Mouse (Mus musculus) cerebellum, adult 11 months (tissue): ENCODE data around the gene Neurl1a.
"Not testable (repeated sequence)": the region's sequence is repeated elsewhere in the genome, so short reads cannot be mapped to it uniquely, and the experiment has no call there.

Experiments
- DNase-seq: peaks from one replicate; pipeline ENCODE4 v3.0.0; 2022

The Neurl1a gene

DNA sequence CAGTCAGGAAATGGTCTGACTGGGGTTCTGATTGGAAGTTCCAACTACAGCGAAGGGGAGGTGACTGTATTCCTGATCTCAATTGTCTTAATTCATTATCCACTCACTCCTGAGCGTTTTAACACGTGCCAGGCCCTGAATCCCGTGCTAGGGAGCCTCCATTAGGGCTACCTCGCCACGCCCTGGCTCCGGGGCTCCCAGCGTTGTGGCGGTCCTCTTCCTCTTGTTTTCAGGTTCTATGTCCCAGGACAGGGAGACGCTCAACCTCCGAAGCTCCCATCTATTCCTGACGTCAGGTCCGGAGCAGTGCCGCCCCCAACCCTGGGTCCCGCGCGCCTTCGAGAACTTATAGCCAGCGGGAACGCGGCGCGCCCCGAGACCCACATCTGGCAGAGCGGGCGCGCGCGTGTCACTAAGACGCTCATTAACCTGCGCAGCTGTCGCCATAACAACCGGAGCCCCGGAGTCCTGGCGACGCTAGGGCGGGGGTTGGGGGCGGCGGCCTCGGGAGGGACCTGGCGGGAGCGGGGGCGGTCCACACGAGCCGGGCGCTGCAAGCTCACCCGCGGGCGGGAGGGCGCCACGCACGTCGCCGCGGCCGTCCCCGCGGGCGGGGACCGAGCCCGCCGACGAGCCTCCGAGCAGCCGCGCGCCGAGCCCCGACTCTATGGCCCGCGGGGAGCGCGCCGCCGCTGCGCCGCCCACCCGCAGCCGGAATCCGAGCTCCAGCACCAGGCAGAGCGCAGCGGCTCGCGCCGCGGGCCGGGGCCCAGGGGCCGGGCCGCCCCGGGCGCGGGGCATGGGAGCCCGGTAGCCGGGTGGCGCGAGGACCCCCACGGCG lies at the start of gene Neurl1a:
TSS of gene Neurl1a (plus strand) at position 390 of the 841 bp plus-strand sequence.
- peak; percentile 71 for DNase-seq

DNA sequence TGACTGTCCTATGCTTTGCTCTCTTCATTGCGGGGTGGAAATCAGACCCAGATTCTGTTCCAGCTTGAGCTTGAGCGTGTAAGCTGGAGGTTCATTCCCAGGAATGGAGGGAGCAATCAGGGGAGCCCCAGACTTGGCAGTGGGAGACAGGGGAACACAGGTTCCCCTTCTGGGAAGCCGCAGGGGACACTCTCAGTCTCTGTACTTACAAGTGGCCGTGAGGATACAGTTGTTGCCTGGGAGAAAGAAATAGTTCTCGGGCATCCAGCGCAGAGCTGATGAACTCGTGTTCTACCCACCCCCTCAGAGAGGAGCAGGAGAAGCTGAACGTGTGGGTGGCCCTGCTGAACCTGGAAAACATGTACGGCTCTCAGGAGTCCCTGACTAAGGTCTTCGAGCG lies 49.8 kb upstream of the Neurl1a start:
- no peak for DNase-seq

DNA sequence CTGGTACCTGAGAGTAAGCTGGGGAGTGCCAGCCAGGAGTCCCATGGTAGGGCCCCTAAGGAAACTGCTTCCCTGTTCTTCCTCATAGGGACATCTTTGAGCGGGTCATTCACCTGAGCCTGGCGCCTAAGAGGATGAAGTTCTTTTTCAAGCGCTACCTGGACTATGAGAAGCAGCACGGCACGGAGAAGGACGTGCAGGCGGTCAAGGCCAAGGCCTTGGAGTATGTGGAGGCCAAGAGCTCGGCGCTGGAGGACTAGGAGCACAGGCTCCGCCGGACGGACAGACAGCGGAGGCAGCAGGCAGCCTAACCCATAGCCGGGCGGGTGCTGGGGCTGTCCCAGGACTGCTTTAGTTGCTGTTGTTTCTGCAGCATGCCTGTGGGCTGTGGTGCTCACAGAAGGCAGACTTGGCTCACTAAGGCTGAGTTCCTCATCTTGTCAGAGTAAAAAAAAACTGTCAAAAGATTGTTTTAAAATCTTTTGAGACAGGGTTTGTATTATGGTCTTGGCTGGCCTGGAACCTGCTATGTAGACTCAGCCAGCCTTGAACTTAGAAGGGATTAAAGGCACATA lies 48.0 kb upstream of the Neurl1a start:
- no peak for DNase-seq

DNA sequence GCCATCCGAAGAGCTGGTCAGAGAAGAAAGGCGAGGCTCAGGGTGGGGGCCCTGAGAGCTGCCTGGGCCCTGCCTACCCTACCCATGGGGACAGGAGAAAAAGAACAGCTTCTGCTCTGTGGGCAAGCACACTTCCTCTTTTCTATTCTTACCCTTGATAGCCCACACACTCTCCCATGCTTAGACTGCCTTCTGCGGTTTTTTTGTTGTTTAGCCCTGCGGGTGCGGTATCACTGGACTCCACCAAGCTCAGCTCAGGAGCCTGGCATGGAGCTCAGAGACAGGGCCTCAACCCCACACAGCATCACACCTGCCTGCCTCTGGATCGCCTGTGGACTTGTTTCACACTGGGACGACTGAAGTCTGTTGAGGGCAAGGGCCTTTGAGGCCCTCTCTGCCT lies 45.5 kb upstream of the Neurl1a start:
- no peak for DNase-seq

DNA sequence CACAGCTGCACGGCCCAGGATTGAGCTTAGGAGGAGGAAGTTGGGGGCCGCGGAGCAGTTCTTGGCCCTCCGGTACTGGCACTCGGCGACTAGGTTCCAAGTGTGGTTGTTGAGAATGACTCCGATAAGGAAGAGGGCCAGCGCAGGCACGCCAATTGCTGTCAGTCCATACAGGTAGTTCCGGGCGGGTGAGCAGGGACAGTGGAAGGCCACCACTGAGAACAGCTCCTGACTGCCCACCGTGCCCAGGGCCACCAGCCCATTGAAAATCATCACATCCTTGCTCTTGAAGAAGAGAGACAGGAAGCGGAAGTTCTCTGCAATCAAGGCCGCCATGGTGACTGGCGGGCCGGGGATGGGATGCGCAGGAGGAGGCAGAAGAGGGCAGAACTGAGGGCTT lies 43.1 kb upstream of the Neurl1a start:
- DNase-seq, result no peak

DNA sequence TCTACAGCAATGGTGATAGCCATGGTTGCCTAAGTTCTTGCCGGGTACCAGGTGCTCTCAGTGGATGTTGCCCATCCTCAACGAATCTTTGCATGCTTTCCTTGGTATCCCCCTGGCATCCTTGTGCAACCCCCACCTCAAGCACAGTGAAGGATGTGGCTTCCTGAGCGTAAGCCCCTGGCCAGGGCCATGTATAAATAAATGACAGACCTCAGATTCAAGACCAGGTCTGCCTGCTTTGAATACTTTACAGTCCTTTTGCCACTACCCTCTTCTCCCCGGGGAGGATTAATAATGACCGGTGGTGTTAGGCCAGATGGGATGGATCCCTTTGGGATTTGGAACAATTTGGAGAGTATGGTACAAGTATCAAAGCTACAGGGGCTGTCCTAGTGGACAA lies 42.5 kb upstream of the Neurl1a start:
- no peak for DNase-seq

DNA sequence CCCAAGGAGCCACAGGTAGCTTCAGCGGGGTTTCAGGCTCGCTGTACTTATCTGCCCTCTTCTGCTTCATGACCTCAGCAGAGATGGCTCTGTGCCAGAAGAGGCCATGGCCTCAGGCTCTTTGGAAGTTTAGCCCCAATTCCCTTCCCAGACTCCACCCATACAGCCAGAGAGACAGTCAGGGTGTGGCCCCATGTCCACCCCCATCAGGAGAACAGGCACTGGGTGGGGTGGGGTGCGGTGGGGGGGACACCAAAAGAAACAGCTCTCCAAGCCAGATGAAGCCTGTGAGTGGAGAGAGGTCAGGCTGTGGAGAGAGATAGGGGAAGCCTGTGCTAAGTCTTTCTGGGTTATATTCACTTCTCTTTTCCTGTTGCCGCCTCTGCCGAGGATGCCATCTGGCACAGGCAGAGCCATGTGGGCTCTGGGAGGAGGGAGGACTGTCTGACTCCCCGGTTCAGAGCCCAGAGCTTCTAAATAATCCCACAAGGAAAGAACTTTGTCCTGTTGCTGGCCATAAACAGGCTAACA lies 41.5 kb upstream of the Neurl1a start:
- DNase-seq, result peak; percentile 19

DNA sequence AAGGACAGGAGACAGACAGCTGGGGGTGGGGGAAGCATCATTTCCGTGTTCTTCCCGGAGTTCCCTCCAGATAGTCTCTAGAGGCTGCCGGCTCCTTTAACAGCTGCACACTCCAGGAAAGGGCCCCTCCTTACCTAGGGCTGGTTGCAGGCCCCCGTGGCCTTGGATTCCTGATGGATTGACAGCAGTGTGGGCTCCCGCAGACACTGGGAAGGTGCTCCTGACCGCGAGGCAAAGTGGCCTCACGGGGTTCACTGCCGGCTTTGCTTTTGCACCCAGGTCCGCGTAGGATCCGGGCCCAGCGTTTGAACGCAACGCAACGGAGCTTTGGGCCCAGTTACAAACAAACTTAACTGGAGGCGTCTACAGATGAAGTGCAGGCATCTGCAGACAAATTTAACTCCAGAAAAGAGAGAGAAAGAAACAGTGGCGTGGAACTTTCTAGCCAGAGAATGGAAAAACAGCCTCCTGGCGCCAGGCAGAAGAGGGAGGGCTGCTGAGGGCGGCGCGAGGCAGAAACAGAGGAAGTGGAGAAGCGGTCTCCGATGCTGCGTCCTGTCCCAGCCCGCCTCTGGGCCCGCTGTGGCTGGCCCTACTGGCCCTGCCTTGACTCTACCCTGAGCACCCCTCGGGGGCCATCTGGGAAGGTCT lies 40.7 kb upstream of the Neurl1a start, which contains the start of gene Calhm2:
TSS of gene Calhm2 (minus strand) at position 524 of the 651 bp plus-strand sequence.
- DNase-seq, result no peak

DNA sequence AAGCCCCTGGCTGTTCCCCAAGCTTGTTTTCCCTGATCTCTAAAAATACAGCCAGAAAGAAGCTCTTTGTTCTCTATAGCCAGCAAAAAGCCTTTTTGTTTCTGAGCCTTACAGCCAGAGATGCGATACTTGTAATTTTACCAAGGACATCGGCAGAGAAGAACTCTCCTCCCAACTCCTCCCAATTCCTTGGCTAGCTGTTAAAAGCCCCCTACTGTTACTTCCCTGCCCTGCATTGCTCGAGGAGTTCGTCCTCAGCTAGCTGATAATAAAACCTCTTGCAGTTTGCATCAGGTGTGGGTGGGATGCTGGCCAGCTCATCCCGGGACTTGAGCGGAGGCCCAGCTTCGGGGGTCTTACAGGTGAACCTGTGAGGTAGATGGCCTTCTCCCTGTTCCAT lies 39.0 kb upstream of the Neurl1a start:
- not testable (repeated sequence) for DNase-seq

DNA sequence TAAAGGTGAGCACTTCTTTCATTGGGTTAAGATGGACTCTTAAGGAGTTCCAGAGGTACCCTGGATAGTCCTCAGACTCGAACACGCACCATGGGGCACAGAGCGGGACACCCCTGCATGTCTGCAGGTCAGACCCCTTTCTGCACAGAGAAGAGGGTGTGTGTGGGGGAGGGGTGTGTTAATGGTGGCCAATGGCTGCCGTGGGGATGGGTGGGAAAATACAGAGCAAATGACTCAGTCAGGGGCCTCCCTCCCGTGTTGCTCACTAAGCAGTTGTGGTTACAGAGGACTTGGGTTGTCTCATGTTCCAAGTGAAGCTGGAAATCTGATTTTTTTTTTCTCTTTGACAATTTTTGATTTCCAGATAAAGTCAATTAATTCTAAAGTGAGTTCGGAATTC lies 36.2 kb upstream of the Neurl1a start:
- DNase-seq, result no peak

DNA sequence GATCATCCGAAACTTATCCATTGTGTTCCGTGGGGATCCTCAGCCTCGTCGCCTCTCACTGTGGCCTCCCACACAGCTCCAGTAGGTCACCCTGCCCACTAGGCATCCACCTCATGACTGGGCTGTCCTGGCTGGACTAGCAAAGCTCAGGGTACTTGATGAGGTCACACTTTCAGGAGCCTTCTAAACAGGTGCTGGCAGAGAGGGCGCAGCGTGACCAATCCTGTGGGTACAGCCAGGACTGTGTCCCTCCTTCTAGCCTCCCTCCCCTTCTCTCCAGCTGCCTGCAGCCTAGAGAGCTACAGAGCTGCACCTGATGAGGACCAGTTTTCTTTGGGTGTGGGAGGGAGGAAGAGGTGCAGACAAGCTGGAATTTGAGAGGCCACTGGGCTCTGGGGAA lies 34.5 kb upstream of the Neurl1a start, which contains the start of gene Calhm1:
TSS of gene Calhm1 (minus strand) at position 101 of the 400 bp plus-strand sequence.
- no peak for DNase-seq

DNA sequence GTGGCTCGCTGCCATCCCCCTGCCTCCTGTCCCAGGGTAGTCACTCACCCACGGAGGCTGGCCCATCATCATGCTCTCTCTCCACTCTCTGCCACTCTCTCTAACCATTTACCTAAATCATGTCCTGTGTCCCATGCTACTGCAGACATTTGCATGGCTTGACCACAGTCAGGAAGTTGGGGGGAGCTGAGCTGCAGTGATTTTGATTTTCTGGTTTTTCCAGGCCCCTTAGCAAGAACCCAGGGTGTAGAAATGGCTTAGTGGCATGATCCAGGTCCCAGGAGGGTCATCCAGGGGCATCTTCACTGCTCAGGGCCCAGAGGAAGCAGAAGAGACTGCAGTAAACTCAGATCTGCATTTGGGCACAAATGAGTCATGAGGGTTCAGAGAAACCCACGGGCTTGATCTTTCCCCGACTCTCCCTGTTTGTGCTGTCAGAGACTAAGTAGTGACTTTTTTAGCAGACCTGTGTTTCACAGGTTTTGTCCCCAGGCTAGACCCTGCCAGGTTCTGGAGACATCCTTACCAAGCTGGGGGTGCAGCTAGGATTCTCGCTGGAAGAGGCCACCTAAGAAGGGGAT lies 30.3 kb upstream of the Neurl1a start:
- DNase-seq, result no peak

DNA sequence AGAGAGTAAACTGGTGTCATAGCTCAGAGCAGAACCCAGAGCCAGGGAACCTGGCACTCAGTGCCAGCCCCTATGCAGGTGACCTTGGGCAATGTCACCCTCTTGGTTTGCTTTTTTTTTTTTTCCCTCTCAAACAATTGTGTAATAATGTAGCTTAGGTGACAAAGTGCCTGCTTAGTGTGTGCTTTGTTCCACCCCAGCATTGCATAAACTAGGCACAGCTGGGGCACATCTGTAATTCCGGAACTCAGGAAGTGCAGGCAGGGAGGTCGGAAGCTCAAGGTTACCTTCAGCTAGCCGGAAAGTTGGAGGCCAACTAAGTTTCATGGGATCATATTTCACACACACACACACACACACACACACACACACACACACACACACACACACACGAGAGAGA lies 28.8 kb upstream of the Neurl1a start:
- no peak for DNase-seq

DNA sequence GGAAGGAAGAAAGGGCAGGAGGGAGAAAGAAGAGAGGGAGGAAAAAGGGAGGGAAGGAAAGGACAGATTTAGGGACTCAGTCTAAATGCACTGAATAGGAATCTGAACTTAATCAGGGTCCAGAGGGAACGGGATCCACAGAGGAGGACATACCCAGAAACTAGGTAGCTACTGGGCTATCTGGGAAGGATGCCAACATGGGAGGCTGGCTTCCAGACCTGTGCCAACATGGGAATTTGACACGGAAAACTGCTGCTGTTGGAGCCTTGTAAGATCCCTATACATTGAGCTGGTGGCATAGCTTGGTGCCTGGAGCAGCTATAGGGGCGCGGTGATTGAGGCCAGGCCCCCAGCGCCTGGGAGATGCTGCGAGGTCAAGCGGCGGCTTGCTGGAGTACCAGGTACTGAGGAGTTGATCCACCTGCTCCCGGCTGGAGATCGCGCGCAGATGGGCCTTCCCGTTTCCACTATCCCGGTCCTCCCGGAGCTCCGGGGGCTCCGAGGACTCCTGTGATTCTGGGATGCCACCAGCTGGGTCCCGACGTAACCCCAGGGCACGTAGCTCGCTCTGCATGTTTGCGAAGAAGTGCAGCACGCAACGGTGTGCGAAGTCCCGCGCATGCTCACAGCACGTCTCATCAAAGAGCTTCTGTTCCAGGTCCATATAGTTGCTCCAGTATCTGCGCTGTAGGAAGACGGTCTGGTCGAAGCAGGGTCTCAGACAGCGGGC lies 27.1 kb upstream of the Neurl1a start:
- peak; percentile 35 for DNase-seq

DNA sequence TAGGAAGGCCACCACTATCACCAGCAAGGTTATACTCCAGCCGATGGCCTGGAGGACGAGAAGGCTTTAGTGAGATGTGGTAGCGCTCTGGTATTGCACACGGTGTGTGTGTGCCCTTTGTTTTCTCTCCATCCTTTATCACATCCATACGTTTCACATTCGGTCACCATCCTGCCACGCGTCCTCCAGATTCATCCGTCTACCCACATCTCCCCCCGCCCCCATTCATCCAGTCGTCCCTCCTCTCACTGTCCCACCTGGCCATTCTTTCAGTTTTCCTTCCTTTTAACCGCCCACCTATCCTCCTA lies 26.6 kb upstream of the Neurl1a start:
- DNase-seq, result no peak

DNA sequence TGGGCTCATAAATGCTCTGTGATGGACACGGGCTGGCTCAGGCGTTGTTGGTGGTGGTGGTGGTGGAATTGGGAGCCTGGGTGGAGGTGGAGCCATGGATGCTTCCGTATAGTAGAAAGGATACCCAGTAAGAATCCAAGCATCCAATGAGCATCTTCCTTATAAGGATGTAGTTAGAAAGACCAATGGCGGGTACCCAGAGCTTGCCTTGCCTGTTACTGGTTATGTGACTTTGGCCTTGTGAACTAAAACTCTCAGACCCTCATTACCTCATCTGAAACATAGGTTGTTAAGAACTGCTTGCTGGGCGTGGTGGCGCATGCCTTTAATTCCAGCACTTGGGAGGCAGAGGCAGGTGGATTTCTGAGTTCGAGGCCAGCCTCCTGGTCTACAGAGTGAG lies 24.9 kb upstream of the Neurl1a start:
- DNase-seq, result no peak

DNA sequence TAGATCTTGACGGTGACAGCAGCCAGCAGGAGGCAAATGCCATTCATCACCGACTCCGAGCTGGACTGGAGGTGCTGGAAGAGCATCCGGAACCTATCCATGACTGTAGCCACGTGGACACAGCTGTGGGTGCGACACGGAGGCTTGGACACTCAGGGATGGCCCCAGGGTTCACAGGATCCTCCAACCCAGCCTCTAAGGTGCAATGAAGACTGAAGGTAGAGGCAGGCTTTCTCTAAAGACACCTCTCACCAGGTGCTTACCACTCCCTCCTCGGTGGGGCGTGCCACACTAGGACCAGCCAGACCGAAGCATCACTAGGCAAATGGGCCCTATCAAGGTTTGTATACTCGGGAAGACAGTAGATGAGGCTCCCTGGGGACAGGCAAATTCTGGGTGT lies 21.0 kb upstream of the Neurl1a start, which contains the start of gene Calhm3:
TSS of gene Calhm3 (minus strand) at position 101 of the 400 bp plus-strand sequence.
- no peak for DNase-seq

DNA sequence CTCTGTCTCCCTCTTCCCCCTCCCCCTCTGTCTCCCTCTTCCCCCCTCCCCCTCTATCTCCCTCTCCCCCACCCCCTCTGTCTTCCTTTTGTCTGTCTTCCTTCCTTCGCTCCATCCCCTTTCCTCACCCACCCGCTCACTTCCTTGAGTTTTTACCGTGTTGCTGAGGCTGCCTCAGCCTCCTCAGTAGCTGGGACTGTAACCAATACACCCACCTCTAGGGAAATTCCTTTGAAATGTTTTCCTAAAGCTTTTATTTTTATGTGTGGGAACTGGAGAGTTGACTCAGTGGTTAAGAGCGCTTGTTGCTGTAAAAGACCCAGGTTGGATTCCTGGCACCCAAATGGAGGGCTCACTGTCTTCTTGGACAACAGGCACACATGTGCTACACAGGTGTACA lies 17.0 kb upstream of the Neurl1a start:
- DNase-seq, result no peak

DNA sequence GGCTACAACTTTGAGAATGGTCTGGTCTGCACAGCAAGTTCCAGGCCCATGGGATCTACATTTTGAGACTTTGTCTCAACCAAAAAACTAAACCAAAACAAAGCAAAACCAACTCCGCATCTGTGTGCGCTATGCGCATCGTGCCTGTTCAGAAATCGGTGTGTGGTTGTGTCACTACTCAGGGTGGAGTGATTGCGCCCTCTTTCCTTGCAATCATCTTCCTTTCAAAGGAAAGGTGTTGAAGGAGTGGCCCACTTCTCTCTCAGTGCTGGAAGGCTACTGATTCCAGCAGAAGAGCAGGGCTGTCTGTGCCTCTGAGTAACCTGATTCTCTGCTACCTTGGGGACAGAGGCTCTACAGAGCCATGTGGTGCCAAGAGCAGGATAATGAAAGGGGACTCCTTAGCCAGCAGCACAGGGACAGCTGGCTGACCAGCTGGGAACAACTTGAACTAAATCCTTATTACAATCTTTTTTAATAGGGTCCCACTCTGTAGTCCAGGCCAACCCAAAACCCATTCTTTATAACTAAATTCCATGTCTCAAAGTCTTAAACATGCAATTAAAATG lies 15.4 kb upstream of the Neurl1a start:
- no peak for DNase-seq

DNA sequence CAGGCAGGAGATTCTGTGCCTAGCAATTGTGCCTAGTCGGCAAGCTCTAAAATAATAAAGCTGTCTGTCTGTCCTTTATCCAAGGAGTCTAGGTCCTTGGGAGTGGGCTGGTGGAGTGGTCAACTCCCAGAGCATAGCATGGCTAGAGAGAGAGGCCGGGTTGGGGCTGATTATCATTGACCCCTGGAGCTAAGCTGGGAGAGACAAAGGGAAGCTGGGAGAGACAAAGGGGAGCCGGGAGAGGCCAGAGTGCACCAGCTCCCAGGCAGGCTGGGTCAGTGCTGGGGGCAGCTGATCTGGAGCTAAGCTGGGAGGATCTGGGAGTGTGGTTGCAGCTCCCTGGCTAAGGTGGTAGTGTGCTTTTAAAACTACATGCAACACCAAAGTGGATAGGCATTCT lies 11.9 kb upstream of the Neurl1a start:
- no peak for DNase-seq

DNA sequence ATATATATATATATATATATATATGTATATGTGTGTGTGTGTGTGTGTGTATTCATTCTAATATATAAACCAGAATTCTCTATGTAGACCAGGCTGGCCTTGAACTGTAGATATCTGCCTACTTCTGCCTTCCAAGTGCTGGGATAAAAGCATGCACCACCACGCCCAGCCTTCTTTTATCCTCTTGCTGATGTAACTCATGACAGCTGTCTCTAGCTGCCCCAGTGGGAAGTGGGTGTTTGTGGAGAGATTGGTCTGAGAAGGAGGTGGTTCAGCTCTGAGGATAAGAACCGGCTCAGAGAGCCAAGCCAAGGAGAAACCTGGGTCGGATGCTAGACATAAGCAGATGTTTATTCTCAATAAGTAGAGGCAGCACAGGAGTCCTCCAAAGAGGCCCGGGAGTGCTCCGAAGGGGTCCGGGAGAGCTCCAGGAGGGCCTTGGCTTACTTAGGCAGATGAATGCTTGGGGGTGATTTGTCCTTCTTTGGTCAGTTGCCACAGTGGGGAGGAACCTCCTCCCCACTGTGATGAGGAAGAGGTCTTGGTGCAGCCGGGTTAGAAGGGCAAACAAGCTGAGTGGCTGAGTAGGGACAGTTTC lies 10.9 kb upstream of the Neurl1a start:
- no peak for DNase-seq

DNA sequence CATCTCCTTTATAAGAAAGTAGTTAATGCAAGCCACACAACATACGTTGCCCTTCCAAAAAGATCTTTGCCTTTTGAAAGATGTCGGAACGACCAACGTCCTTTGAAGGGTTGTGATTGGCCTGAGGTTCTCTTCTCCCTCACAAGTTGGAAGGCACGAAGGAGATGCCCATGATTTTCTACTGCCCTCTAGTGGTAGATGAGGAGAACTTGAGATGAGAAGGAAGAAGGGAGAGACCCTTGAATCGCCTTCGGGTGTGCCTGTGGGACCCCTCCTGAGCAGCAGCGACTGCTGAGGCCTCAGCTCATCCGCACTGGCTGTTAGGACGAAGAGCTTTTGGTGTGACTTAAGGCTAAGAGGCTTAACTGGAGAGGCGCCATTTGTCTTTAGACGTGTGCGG lies 10.4 kb upstream of the Neurl1a start:
- no peak for DNase-seq
